Mouse (Mus musculus): ENCODE data around the gene Olfr324. TPM values are rescaled to one million over a fixed set of nuclear protein-coding genes. Genes with fewer than 3 reads are reported as not detected.

Gene Olfr324
- polyA plus RNA-seq, 1 experiment from 2014 or later: not detected

DNA sequence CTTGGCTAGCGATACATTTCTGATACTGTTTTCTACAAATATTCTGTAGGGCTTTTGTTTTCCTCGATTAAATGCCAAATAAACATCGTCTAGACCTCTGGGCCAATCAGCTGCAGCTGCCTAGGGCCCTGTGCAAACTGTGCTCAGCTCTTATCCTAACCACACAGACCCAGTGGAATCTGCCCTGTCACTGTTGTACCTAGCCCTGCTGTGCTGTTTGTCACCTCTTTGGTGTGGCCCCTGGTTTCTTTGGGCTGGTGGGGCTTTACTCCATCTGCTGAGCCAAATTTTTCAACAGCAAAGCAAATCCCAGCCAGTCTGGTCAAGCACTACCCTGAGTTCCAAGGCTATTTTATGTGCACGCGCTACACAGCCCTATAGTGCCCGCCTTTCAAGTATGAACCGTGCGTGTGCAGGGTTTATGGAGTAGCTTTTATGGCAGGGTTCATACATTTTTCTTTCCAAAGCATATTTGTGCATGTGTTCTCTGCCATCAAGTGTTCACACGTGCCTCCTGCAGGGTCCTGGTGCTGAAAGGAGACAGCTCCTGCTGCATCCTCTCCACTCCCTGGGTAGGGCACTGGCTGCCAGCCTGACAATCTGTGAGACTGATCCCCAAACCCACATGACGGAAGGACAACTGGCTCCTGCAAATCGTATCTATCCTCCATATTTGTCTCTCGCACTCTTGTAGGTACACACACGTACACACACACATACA is 46.9 kb downstream of the Olfr324 start:
- Histone ChIP-seq H3K27ac (ENCODE audit: low read length) (no peak overlapping the region), H3K4me1 (replicated peaks; ENCODE audit: control insufficient read depth, insufficient read depth, low read length) (peaks cover 10% of the 10 kb centered on the region), H3K4me2 (ENCODE audit: low read length) (no peak overlapping the region), H3K36me3 (ENCODE audit: control insufficient read depth, insufficient read depth) (no peaks in the 10 kb centered on the region), H3K9ac (replicated peaks; ENCODE audit: low read depth, low read length) (no peak overlapping the region), H3K27me3 (replicated peaks; ENCODE audit: control insufficient read depth, insufficient read depth, low read length) (0 out of 2 replicates have a peak, but pooled peaks cover 2% of the 10 kb centered on the region), H3K9me3 (ENCODE audit: control insufficient read depth, low read length) (no peaks in the 10 kb centered on the region), H3K4me3 (replicated peaks; ENCODE audit: low read length) (no peak overlapping the region)
- ATAC-seq: no peak
- 76% methylated on average over 13 of the region's 13 CpGs for WGBS

GRCm38 (mm10) chr11:58643350-58643749 is 48.4 kb downstream of the Olfr324 start:
- H3K9ac ChIP-seq (replicated peaks; ENCODE audit: low read depth, low read length): no peak overlapping the region
- no peak overlapping the region for H3K4me2 ChIP-seq (ENCODE audit: low read length)
- no peak overlapping the region for H3K4me3 ChIP-seq (replicated peaks; ENCODE audit: low read length)
- H3K27ac ChIP-seq (ENCODE audit: low read length): no peak overlapping the region
- H3K27me3 ChIP-seq (replicated peaks; ENCODE audit: control insufficient read depth, insufficient read depth, low read length): 0 out of 2 replicates have a peak, but pooled peaks cover 2% of the 10 kb centered on the region
- H3K4me1 ChIP-seq (replicated peaks; ENCODE audit: control insufficient read depth, insufficient read depth, low read length): peaks cover 10% of the 10 kb centered on the region
- ATAC-seq: no peak
- no peaks in the 10 kb centered on the region for H3K36me3 ChIP-seq (ENCODE audit: control insufficient read depth, insufficient read depth)
- 33% methylated on average over 6 of the region's 6 CpGs for whole genome bisulfite sequencing
- no peaks in the 10 kb centered on the region for H3K9me3 ChIP-seq (ENCODE audit: control insufficient read depth, low read length)

Other genes starting within 250 kb of the Olfr324 start
- gene Lypd8, start 216.1 kb upstream of the Olfr324 start, polyA plus RNA-seq (2015; fragmentation: Nextera tagmentation; extraction: Ambion mirVana): not detected in 2 replicates
- gene 1810065E05Rik, start 174.0 kb upstream of the Olfr324 start, polyA plus RNA-seq (2015; fragmentation: Nextera tagmentation; extraction: Ambion mirVana): not detected in 2 replicates
- gene Gm12253, start 162.6 kb upstream of the Olfr324 start, polyA plus RNA-seq (2015; fragmentation: Nextera tagmentation; extraction: Ambion mirVana): not detected in 2 replicates
- not detected in 2 replicates for gene Lypd9, start 142.2 kb upstream of the Olfr324 start, polyA plus RNA-seq (2015; fragmentation: Nextera tagmentation; extraction: Ambion mirVana)
- gene Olfr30, start 132.8 kb upstream of the Olfr324 start, polyA plus RNA-seq (2015; fragmentation: Nextera tagmentation; extraction: Ambion mirVana): not detected in 2 replicates
- not detected in 2 replicates for gene Olfr332, start 102.6 kb upstream of the Olfr324 start, polyA plus RNA-seq (2015; fragmentation: Nextera tagmentation; extraction: Ambion mirVana)
- not detected in 2 replicates for gene Olfr331, start 92.5 kb upstream of the Olfr324 start, polyA plus RNA-seq (2015; fragmentation: Nextera tagmentation; extraction: Ambion mirVana)
- not detected in 2 replicates for gene Olfr330, start 60.3 kb upstream of the Olfr324 start, polyA plus RNA-seq (2015; fragmentation: Nextera tagmentation; extraction: Ambion mirVana)
- gene Olfr329-ps, start 48.7 kb upstream of the Olfr324 start, polyA plus RNA-seq (2015; fragmentation: Nextera tagmentation; extraction: Ambion mirVana): not detected in 2 replicates
- gene Olfr328, start 39.5 kb upstream of the Olfr324 start, polyA plus RNA-seq (2015; fragmentation: Nextera tagmentation; extraction: Ambion mirVana): not detected in 2 replicates
- gene Olfr224, start 24.6 kb upstream of the Olfr324 start, polyA plus RNA-seq (2015; fragmentation: Nextera tagmentation; extraction: Ambion mirVana): not detected in 2 replicates
- gene Olfr325, start 17.4 kb upstream of the Olfr324 start, polyA plus RNA-seq (2015; fragmentation: Nextera tagmentation; extraction: Ambion mirVana): not detected in 2 replicates
- not detected in 2 replicates for gene 2210407C18Rik, start 21.0 kb downstream of the Olfr324 start, polyA plus RNA-seq (2015; fragmentation: Nextera tagmentation; extraction: Ambion mirVana)
- gene Olfr323, start 35.4 kb downstream of the Olfr324 start, polyA plus RNA-seq (2015; fragmentation: Nextera tagmentation; extraction: Ambion mirVana): not detected in 2 replicates
- gene Trim58, start 45.4 kb downstream of the Olfr324 start, polyA plus RNA-seq (2015; fragmentation: Nextera tagmentation; extraction: Ambion mirVana): 0.09 TPM in 1 of 2 replicates, not detected in the other
- not detected in 2 replicates for gene Olfr322, start 63.7 kb downstream of the Olfr324 start, polyA plus RNA-seq (2015; fragmentation: Nextera tagmentation; extraction: Ambion mirVana)
- not detected in 2 replicates for gene Olfr320, start 86.0 kb downstream of the Olfr324 start, polyA plus RNA-seq (2015; fragmentation: Nextera tagmentation; extraction: Ambion mirVana)
- not detected in 2 replicates for gene Olfr319, start 104.0 kb downstream of the Olfr324 start, polyA plus RNA-seq (2015; fragmentation: Nextera tagmentation; extraction: Ambion mirVana)
- gene Olfr318, start 128.9 kb downstream of the Olfr324 start, polyA plus RNA-seq (2015; fragmentation: Nextera tagmentation; extraction: Ambion mirVana): not detected in 2 replicates
- 0.16 TPM in 1 of 2 replicates, not detected in the other for gene Olfr317, start 144.1 kb downstream of the Olfr324 start, polyA plus RNA-seq (2015; fragmentation: Nextera tagmentation; extraction: Ambion mirVana)
- not detected in 2 replicates for gene Olfr316, start 157.6 kb downstream of the Olfr324 start, polyA plus RNA-seq (2015; fragmentation: Nextera tagmentation; extraction: Ambion mirVana)
- not detected in 2 replicates for gene Olfr315, start 178.1 kb downstream of the Olfr324 start, polyA plus RNA-seq (2015; fragmentation: Nextera tagmentation; extraction: Ambion mirVana)
- not detected in 2 replicates for gene Olfr314, start 187.8 kb downstream of the Olfr324 start, polyA plus RNA-seq (2015; fragmentation: Nextera tagmentation; extraction: Ambion mirVana)
- 1.8 and 5.4 TPM in 2 replicates for gene Fam183b, start 206.8 kb downstream of the Olfr324 start, polyA plus RNA-seq (2015; fragmentation: Nextera tagmentation; extraction: Ambion mirVana)
- not detected in 2 replicates for gene Olfr313, start 219.9 kb downstream of the Olfr324 start, polyA plus RNA-seq (2015; fragmentation: Nextera tagmentation; extraction: Ambion mirVana)
- gene Olfr312, start 234.1 kb downstream of the Olfr324 start, polyA plus RNA-seq (2015; fragmentation: Nextera tagmentation; extraction: Ambion mirVana): not detected in 2 replicates
- gene Olfr311, start 244.1 kb downstream of the Olfr324 start, polyA plus RNA-seq (2015; fragmentation: Nextera tagmentation; extraction: Ambion mirVana): not detected in 2 replicates